Mouse (Mus musculus) lung, postnatal 0 days (tissue): ENCODE data around the gene Fuz. TPM values are rescaled to one million over a fixed set of nuclear protein-coding genes. Genes with fewer than 3 reads are reported as not detected.

ENCODE experiments used
- ATAC-seq: fragments of 200-750 bp; cut with Nextera tagmentation; 2 replicates; pipeline ENCODE4 v1.8.0; 2017; ENCODE audit warnings: moderate library complexity
- DNase-seq: peaks from one replicate; pipeline ENCODE4 v3.0.0-alpha.2; 2016; ENCODE audit warnings: low spot score
- H3K27ac ChIP-seq: fragments of 300-500 bp; sonication (generic); 2 replicates; pipeline ENCODE4 v1.5.1; 2014; ENCODE audit warnings: antibody characterized with exemption, mild to moderate bottlenecking, low read length, mixed read lengths
- H3K27me3 ChIP-seq: fragments of 300-500 bp; sonication (generic); replicated peaks from 2 replicates; pipeline ENCODE4 v1.6.1; 2014; ENCODE audit warnings: low read length, mixed read lengths; ENCODE audit not compliant: insufficient read depth
- H3K36me3 ChIP-seq: fragments of 300-500 bp; sonication (generic); 2 replicates; pipeline ENCODE4 v1.6.1; 2014; ENCODE audit warnings: low read length, mixed read lengths; ENCODE audit not compliant: insufficient read depth
- H3K4me1 ChIP-seq: fragments of 300-500 bp; sonication (generic); 2 replicates; pipeline ENCODE4 v1.6.1; 2014; ENCODE audit warnings: antibody characterized with exemption, low read depth, low read length, mixed read lengths; ENCODE audit not compliant: insufficient read depth
- H3K4me2 ChIP-seq: fragments of 300-500 bp; sonication (generic); replicated peaks from 2 replicates; pipeline ENCODE4 v1.6.1; 2014; ENCODE audit warnings: low read depth, mild to moderate bottlenecking, low read length, moderate library complexity, mixed read lengths
- H3K4me3 ChIP-seq: fragments of 300-500 bp; sonication (generic); 2 replicates; pipeline ENCODE4 v1.5.1; 2014; ENCODE audit warnings: low read depth, low read length
- H3K9ac ChIP-seq: fragments of 300-500 bp; sonication (generic); replicated peaks from 2 replicates; pipeline ENCODE4 v1.6.1; 2014; ENCODE audit warnings: low read depth, mild to moderate bottlenecking
- H3K9me3 ChIP-seq: fragments of 300-500 bp; sonication (generic); 2 replicates; pipeline ENCODE4 v1.6.1; 2016; ENCODE audit warnings: low read length, mixed read lengths
- CTCF ChIP-seq: IDR thresholded peaks from 2 replicates; pipeline ENCODE4 v1.5.1; 2016; ENCODE audit warnings: antibody characterized with exemption, mild to moderate bottlenecking
- EP300 ChIP-seq: IDR thresholded peaks from 2 replicates; pipeline ENCODE4 v1.6.1; 2016; ENCODE audit warnings: antibody characterized with exemption, mild to moderate bottlenecking, control low read depth
- WGBS: fragments of 180-500 bp; shearing (Covaris S2); extraction: QIAGEN DNeasy Blood & Tissue Kit; methylation state at CpG from one replicate; pipeline ENCODE4 v1.1.7; 2014; 5-methylcytosine and 5-hydroxymethylcytosine counted together
- polyA plus RNA-seq: library from polyadenylated mRNA; unstranded; fragments of >200 nt; fragmentation: Nextera tagmentation; extraction: Ambion mirVana; gene quantifications from 2 replicates; pipeline ENCODE4 v1.2.1, GENCODE M21; 2015

Fuz gene
- 15.1 and 18.3 TPM in 2 replicates for polyA plus RNA-seq

DNA sequence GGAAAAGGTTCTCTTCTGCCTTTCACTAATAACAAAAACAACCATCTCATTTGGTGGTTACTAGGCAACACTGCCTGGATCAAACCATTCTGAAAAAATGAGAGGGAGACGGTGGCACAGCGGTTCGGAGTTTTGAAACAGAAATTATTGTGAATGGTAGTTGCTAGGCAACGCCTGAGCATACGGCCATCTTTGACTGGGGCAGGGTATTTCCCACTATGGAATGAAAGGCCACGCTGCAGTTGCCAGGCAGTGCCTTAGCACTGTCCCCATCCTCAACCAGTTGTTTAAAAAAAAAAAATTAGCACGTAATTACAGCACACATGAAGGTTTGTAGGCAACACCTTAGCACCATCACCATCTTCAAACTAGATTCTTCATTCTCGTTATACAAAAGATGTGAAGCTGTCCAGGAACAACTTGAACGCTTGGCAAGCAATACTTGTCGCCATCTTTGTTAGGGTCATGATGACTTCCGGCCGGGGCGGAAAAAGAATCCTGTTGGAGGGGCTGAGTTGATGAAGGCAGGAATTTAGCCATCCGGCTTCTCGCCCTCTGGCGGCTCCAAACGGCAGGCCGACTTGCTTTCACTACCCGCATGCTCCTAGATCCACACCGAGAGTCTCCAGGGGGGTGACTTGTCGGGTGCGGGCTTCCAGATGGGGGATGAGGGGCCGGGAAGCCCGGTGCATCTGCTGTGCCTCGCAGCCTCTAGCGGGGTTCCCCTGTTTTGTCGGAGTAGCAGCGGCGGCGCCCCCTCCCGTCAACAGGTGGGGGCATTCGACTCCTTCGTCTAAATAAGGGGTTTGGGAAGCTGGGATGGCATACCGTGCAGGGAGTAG, at the start of gene Fuz:
Fuz (plus strand) TSS at position 487 of the 842 bp plus-strand sequence.
- H3K36me3 ChIP-seq: no peaks in the 10 kb centered on the region
- DNase-seq (peak; percentile 98), ATAC-seq (peak; percentile 74)
- H3K9me3 ChIP-seq: no peaks in the 10 kb centered on the region
- 3% methylated on average over 34 of the region's 34 CpGs for whole genome bisulfite sequencing
- H3K4me3 ChIP-seq: peak within 1 kb of the TSS; percentile 53
- no peaks in the 10 kb centered on the region for H3K27me3 ChIP-seq
- TF ChIP-seq EP300: peak; percentile 70
- peak; percentile 76 for TF ChIP-seq CTCF
- peak within 1 kb of the TSS; percentile 73 for H3K27ac ChIP-seq
- peaks cover 12% of the 10 kb centered on the region; the same call in 1 of the 2 replicates for H3K4me1 ChIP-seq
- H3K9ac ChIP-seq: peak within 1 kb of the TSS; percentile 45; the same call in 1 of the 2 replicates
- peak within 1 kb of the TSS; percentile 70 for H3K4me2 ChIP-seq

DNA sequence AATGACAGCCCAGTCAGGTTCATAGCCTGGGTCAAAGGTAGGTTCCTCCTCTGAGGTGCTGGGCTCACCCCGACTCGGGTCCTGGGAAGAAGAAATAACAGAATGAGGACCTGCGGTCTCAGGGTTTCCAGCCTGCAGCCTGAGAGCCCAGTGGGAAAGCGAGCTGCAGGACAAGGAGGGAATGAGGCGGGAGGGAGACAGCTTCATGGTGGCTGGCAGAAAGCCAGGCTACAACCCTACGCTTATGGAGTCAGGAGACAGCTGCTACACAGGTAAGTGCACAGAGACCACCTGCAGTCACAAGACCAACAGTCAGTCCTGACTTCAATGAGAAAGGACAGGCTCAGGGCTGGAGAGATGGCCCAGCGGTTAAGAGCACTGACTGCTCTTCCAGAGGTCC, 49.1 kb upstream of the Fuz start:
- Histone ChIP-seq H3K9me3 (no peaks in the 10 kb centered on the region), H3K27ac (no peak overlapping the region), H3K4me1 (peaks cover 14% of the 10 kb centered on the region; the same call in 1 of the 2 replicates), H3K9ac (no peak overlapping the region), H3K4me2 (no peak overlapping the region), H3K4me3 (no peak overlapping the region), H3K36me3 (peaks cover 44% of the 10 kb centered on the region), H3K27me3 (no peaks in the 10 kb centered on the region)
- DNase-seq: no peak
- WGBS: 90% methylated on average over 7 of the region's 7 CpGs
- TF ChIP-seq CTCF (no peak), EP300 (no peak)
- ATAC-seq: no peak

DNA sequence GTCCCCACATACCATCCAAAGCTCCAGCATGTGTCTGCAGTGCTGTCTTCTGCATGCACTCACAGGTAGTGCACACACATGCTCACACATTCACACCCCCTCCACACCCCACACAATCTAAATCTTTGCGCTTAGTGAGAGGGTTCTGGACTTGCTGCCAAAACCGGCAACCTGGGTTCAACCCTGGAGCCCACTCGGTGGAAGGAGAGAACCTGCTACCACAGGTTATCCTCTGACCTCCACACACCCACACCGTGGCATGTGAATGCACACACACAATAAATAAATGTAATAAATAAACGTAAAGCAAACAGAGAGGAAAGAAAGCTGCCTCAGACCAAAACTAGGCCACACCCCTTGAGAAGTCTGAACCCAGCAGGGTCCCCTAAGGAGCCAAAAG, 48.1 kb upstream of the Fuz start:
- peak overlapping the region; percentile 60 for H3K4me2 ChIP-seq
- H3K27me3 ChIP-seq: no peaks in the 10 kb centered on the region
- 67% methylated on average over 5 of the region's 5 CpGs for WGBS
- H3K36me3 ChIP-seq: peaks cover 34% of the 10 kb centered on the region
- peak overlapping the region; percentile 41 for H3K9ac ChIP-seq
- peaks cover 14% of the 10 kb centered on the region; the same call in 1 of the 2 replicates for H3K4me1 ChIP-seq
- 0 out of 2 replicates have a peak overlapping the region, but pooled peaks have one; percentile 91 for H3K27ac ChIP-seq
- no peaks in the 10 kb centered on the region for H3K9me3 ChIP-seq
- no peak for ATAC-seq
- peak overlapping the region; percentile 82 for H3K4me3 ChIP-seq
- TF ChIP-seq EP300 (no peak), CTCF (no peak)
- DNase-seq: no peak

DNA sequence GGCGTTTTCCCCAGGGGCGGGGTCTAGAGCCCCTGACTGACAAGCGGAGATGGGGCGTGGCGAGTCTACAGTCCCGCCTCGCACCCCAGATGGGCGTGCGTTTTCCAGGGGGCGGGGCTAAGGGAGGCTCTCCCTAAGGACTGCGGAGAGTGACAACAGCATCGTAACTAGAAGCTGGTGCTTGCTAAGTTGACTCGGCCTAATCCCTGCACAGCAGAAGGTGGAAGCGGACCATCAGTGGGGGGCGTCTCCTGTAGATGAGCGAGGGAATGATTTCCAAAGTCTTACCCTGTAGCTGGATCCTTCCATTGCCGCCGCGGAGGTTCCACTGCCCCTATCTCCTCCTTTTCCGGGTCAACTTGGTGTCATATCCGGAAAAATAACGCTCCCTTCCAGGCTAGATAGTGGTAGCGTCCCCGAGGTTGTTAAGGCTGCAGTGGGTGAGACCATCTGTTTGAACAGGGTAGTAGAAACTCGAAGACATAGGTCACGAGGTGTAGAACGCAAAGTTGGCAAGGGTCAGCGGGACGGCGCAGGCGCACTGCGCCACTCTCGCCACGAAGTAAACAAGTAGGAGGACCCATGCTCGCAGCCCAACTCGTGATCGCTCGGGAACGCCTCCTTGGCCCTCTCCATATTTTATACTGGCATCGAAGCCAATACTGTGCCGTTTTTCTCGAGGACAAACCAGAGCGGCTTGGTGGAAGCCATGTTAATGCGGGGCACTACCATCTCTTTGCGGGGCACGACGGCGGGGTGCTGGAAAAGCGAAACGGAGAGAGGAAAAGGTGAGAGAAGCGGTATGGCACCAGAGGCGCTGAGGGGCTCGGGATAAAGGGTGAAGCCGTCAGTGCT, 47.1 kb upstream of the Fuz start, which contains the start of the genes Akt1s1 and Tbc1d17:
Akt1s1 (plus strand) TSS at position 431 of the 855 bp plus-strand sequence.
Tbc1d17 (minus strand) TSS at position 519 of the 855 bp plus-strand sequence.
- DNase-seq (peak; percentile 99), ATAC-seq (peak; percentile 86)
- H3K27ac ChIP-seq: peak within 1 kb of the TSS; percentile 98
- peak within 1 kb of the TSS; percentile 82 for H3K4me3 ChIP-seq
- peaks cover 18% of the 10 kb centered on the region; the same call in 1 of the 2 replicates for H3K4me1 ChIP-seq
- peak within 1 kb of the TSS; percentile 88 for H3K4me2 ChIP-seq
- WGBS: under 1% methylated on average over 54 of the region's 54 CpGs
- no peaks in the 10 kb centered on the region for H3K9me3 ChIP-seq
- H3K27me3 ChIP-seq: no peaks in the 10 kb centered on the region
- peaks cover 29% of the 10 kb centered on the region for H3K36me3 ChIP-seq
- H3K9ac ChIP-seq: peak within 1 kb of the TSS; percentile 76
- peak; percentile 85 for TF ChIP-seq EP300
- no peak; the same call in 1 of the 2 replicates for TF ChIP-seq CTCF

DNA sequence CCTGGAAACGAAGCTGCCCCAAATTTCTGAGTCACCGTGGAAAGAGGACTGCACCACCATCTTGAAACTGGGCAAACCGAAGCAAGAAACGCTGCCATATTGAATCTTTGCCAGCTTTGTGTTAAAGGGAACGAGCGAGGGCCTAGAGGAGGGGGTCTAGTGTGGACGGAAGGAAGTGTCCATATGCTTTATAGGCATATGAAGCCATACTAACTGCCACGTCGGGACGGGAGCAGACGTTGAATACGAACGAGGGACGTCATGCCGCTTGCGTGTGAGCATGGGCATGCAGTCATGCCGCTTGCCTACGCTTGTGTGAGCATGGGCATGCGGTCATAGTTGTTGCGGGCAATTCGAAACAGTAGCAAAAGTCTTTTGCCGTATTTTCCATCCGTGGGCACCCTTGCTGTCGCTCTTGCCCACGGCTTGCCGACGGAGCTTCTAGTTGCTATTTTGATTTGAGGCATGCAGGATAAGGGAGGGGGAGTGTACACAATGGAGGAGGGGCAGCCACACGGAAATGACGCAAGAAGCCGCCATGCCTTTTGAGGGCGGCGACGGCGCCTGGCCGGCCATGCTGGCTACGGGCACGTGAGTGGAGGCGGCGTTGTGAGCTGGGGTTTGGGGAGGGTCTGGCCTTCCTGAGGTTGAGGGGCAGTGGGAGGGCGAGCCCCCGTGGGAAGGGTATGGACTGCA, 46.3 kb upstream of the Fuz start:
- H3K9me3 ChIP-seq: no peaks in the 10 kb centered on the region
- peak overlapping the region; percentile 98 for H3K27ac ChIP-seq
- H3K36me3 ChIP-seq: peaks cover 21% of the 10 kb centered on the region
- ATAC-seq (peak; percentile 69), DNase-seq (peak; percentile 98)
- WGBS: 1% methylated on average over 41 of the region's 41 CpGs
- no peaks in the 10 kb centered on the region for H3K27me3 ChIP-seq
- peak overlapping the region; percentile 76 for H3K9ac ChIP-seq
- H3K4me1 ChIP-seq: peaks cover 20% of the 10 kb centered on the region; the same call in 1 of the 2 replicates
- TF ChIP-seq EP300 (peak; percentile 58), CTCF (no peak)
- H3K4me2 ChIP-seq: peak overlapping the region; percentile 88
- peak overlapping the region; percentile 82 for H3K4me3 ChIP-seq
